19 mouse cellular contexts compared by ENCODE assay signal in genomic region chr13:37974731-37975130, GRCm38 (mm10). TPM values are rescaled to one million over a fixed set of nuclear protein-coding genes. Genes with fewer than 3 reads are reported as not detected.
A peak's percentile ranks its signal among the peaks of the same experiment; 100 is the strongest.
DNase-seq lines count a peak whose midpoint lies in the region; TF ChIP-seq lines count a peak whose summit lies in the region.
"Had no signal": no experiment of that assay in that cellular context is flagged by ENCODE, and none has a peak within 500 bp of the region (broad histone marks: within the 10 kb centered on the region; RNA-seq: fewer than 3 reads in every experiment).

No protein-coding gene starts in this region.

- H3K4me1 ChIP-seq in heart, embryonic 10.5 days, result peaks cover 3% of the 10 kb centered on the region; the same call in 1 of the 2 replicates
- no peaks in the 10 kb centered on the region for H3K4me1 ChIP-seq in heart, adult 2 months (ENCODE audit: control insufficient read depth, insufficient read depth, low read length)
- H3K4me1 ChIP-seq in MEL (ENCODE audit: control insufficient read depth in 1 of 2, insufficient read depth in 2 of 2, low read length in 2 of 2), result peaks cover 0 to 5% of the 10 kb centered on the region in 2 experiments; a peak in 2 of 4 replicates
- H3K4me1 ChIP-seq in lung, adult 2 months (ENCODE audit: control insufficient read depth, insufficient read depth, low read length), result peaks cover 4% of the 10 kb centered on the region; the same call in 1 of the 2 replicates
- H3K4me1 ChIP-seq: embryonic facial prominence, embryonic 13.5 days; embryonic facial prominence, embryonic 15.5 days; forebrain, embryonic 10.5 days; forebrain, embryonic 12.5 days had no signal

- intact Hi-C loops in heart, adult 2 months (cut with DNase I), result no loop called here

- DNase-seq in heart, embryonic 10.5 days (ENCODE audit: low spot score), result peak; percentile 51
- no peak for DNase-seq in heart, adult 2 months
- no peak for DNase-seq in MEL (ENCODE audit: low read depth, low spot score)
- no peak for DNase-seq in lung, adult 2 months
- no peak for DNase-seq in cerebellum, adult 9-10 months
- DNase-seq: adrenal gland, adult 2 months; adrenal gland, postnatal 10 days; adrenal gland, postnatal 25 days; cerebellum, adult 11 months; cerebellum, adult 18-20 months; cerebellum, adult 8-10 months; cerebellum, postnatal 25 days; embryo, embryonic 11 days had no signal

- no peak for TF ChIP-seq POLR2A in heart, adult 2 months (IDR thresholded peaks at IDR 0.05; ENCODE audit: insufficient read depth, low read depth, low read length)
- peak in 1 of 2 experiments; percentile 43; a peak in 2 of 4 replicates for TF ChIP-seq POLR2A in MEL (IDR thresholded peaks at IDR 0.05; ENCODE audit: control insufficient read depth in 1 of 2, insufficient read depth in 1 of 2, low read depth in 1 of 2, low read length in 2 of 2, poor library complexity in 1 of 2)
- TF ChIP-seq POLR2A in lung, adult 2 months (IDR thresholded peaks at IDR 0.05; ENCODE audit: borderline replicate concordance, extremely low read depth, low read depth, low read length), result no peak

- no peaks in the 10 kb centered on the region for H3K79me2 ChIP-seq in heart, adult 2 months (replicated peaks; ENCODE audit: control insufficient read depth, insufficient read depth, low read length)
- H3K79me2 ChIP-seq in MEL (ENCODE audit: control insufficient read depth, insufficient read depth, low read length, poor library complexity), result no peaks in the 10 kb centered on the region

- H3K27me3 ChIP-seq in heart, embryonic 10.5 days (ENCODE audit: insufficient read depth, poor library complexity, severe bottlenecking), result no peaks in the 10 kb centered on the region
- no peaks in the 10 kb centered on the region for H3K27me3 ChIP-seq in heart, adult 2 months (ENCODE audit: control insufficient read depth, insufficient read depth, low read length)
- H3K27me3 ChIP-seq in MEL (ENCODE audit: control insufficient read depth in 1 of 2, insufficient read depth in 2 of 2, low read length in 2 of 2), result no peaks in the 10 kb centered on the region
- H3K27me3 ChIP-seq: embryonic facial prominence, embryonic 13.5 days; embryonic facial prominence, embryonic 15.5 days; forebrain, embryonic 12.5 days had no signal

- TF ChIP-seq RAD21 in MEL (IDR thresholded peaks at IDR 0.05; ENCODE audit: low read depth, low read length), result no peak

- H3K9ac ChIP-seq in heart, adult 2 months (ENCODE audit: low read depth, low read length), result no peak overlapping the region
- no peak overlapping the region for H3K9ac ChIP-seq in MEL (ENCODE audit: control insufficient read depth, low read depth, low read length, poor library complexity, severe bottlenecking)
- H3K9ac ChIP-seq: embryonic facial prominence, embryonic 13.5 days; embryonic facial prominence, embryonic 15.5 days; forebrain, embryonic 12.5 days had no signal

- no peak overlapping the region for H3K27ac ChIP-seq in heart, embryonic 10.5 days
- H3K27ac ChIP-seq in heart, adult 2 months, result no peak overlapping the region
- no peak overlapping the region for H3K27ac ChIP-seq in MEL (ENCODE audit: control insufficient read depth, low read depth, low read length)
- H3K27ac ChIP-seq: embryonic facial prominence, embryonic 13.5 days; embryonic facial prominence, embryonic 15.5 days; forebrain, embryonic 10.5 days; forebrain, embryonic 12.5 days had no signal

- peaks cover 45% of the 10 kb centered on the region for H3K36me3 ChIP-seq in heart, embryonic 10.5 days
- no peaks in the 10 kb centered on the region; the same call in 1 of the 2 replicates for H3K36me3 ChIP-seq in heart, adult 2 months (ENCODE audit: control insufficient read depth, insufficient read depth, low read length)
- peaks cover 2 to 31% of the 10 kb centered on the region in 2 experiments; a peak in 3 of 4 replicates for H3K36me3 ChIP-seq in MEL (ENCODE audit: control insufficient read depth in 1 of 2, insufficient read depth in 2 of 2, low read length in 2 of 2)

- no peak overlapping the region for H3K4me3 ChIP-seq in heart, embryonic 10.5 days
- no peak overlapping the region for H3K4me3 ChIP-seq in heart, adult 2 months
- no peak overlapping the region for H3K4me3 ChIP-seq in MEL (ENCODE audit: control insufficient read depth in 1 of 2, insufficient read depth in 1 of 2, low read depth in 2 of 2, low read length in 2 of 2)
- H3K4me3 ChIP-seq in lung, adult 2 months (replicated peaks; ENCODE audit: extremely low read depth, low read depth, low read length), result no peak overlapping the region
- H3K4me3 ChIP-seq: embryonic facial prominence, embryonic 13.5 days; embryonic facial prominence, embryonic 15.5 days; erythroblast, embryonic 14.5 days; forebrain, embryonic 10.5 days; forebrain, embryonic 12.5 days had no signal

- no peak for TF ChIP-seq EP300 in heart, adult 2 months (IDR thresholded peaks at IDR 0.05; ENCODE audit: insufficient read depth, low read depth, low read length)
- no peak for TF ChIP-seq EP300 in MEL (IDR thresholded peaks at IDR 0.05; ENCODE audit: low read depth in 1 of 2, low read length in 2 of 2)

- WGBS in heart, embryonic 10.5 days, result 86% methylated on average over 5 of the region's 5 CpGs
- 89% methylated on average over 5 of the region's 5 CpGs for WGBS in heart, adult 2 months
- WGBS in lung, adult 2 months, result 75% methylated on average over 5 of the region's 5 CpGs

- no peak for TF ChIP-seq CTCF in heart, adult 2 months (IDR thresholded peaks at IDR 0.05)
- no peak for TF ChIP-seq CTCF in MEL (IDR thresholded peaks at IDR 0.05 in 2 of 3, conservative IDR thresholded peaks at IDR 0.05 in 1 of 3; ENCODE audit: control insufficient read depth in 1 of 3, insufficient read depth in 1 of 3, low read depth in 2 of 3, low read length in 3 of 3, poor library complexity in 1 of 3, severe bottlenecking in 1 of 3)
- TF ChIP-seq CTCF in lung, adult 2 months (IDR thresholded peaks at IDR 0.05; ENCODE audit: insufficient read depth, low read length), result no peak

- no peaks in the 10 kb centered on the region for H3K9me3 ChIP-seq in heart, embryonic 10.5 days
- no peaks in the 10 kb centered on the region for H3K9me3 ChIP-seq in MEL (replicated peaks; ENCODE audit: insufficient read depth, low read length)
- H3K9me3 ChIP-seq: embryonic facial prominence, embryonic 13.5 days; embryonic facial prominence, embryonic 15.5 days; forebrain, embryonic 10.5 days; forebrain, embryonic 12.5 days; G1E had no signal

TF ChIP-seq in MEL, 35 proteins besides CTCF, POLR2A, EP300 and RAD21:
- TF ChIP-seq MAX (IDR thresholded peaks at IDR 0.05; ENCODE audit: low read length) (no peak), TAL1 (IDR thresholded peaks at IDR 0.05; ENCODE audit: low read length) (no peak), POLR2AphosphoS2 (IDR thresholded peaks at IDR 0.05; ENCODE audit: low read length) (peak; percentile 63), ZMIZ1 (IDR thresholded peaks at IDR 0.05; ENCODE audit: low read depth, low read length) (0 out of 2 replicates have a peak, but pooled peaks have one; percentile 26), SIN3A (IDR thresholded peaks at IDR 0.05; ENCODE audit: low read length) (no peak), MEF2A (IDR thresholded peaks at IDR 0.05; ENCODE audit: extremely low read depth, insufficient replicate concordance, low read depth, low read length, poor library complexity, severe bottlenecking) (no peak), ZC3H11A (IDR thresholded peaks at IDR 0.05; ENCODE audit: low read depth, low read length) (no peak), ETS1 (IDR thresholded peaks at IDR 0.05; ENCODE audit: low read depth, low read length) (no peak), TCF12 (IDR thresholded peaks at IDR 0.05; ENCODE audit: low read depth, low read length) (no peak), GATA1 (IDR thresholded peaks at IDR 0.05; ENCODE audit: low read depth, low read length) (no peak), ZNF384 (IDR thresholded peaks at IDR 0.05; ENCODE audit: low read depth, low read length) (no peak), USF2 (IDR thresholded peaks at IDR 0.05; ENCODE audit: borderline replicate concordance in 1 of 2, insufficient read depth in 1 of 2, low read depth in 1 of 2, low read length in 2 of 2) (no peak), UBTF (IDR thresholded peaks at IDR 0.05; ENCODE audit: borderline replicate concordance, insufficient read depth, low read depth, low read length) (no peak), MAZ (IDR thresholded peaks at IDR 0.05; ENCODE audit: low read depth, low read length) (no peak), SMC3 (IDR thresholded peaks at IDR 0.05; ENCODE audit: low read depth, low read length) (no peak; the same call in 1 of the 2 replicates), MYC (IDR thresholded peaks at IDR 0.05; ENCODE audit: low read depth, low read length) (no peak), KAT2A (conservative IDR thresholded peaks at IDR 0.05; ENCODE audit: low read depth, low read length) (no peak)
TF ChIP-seq in MEL: peak in this region for 2.

RNA-seq across cellular contexts. Expression of gene Ssr1, which starts 19.3 kb away (rescaled TPM):
- polyA plus RNA-seq in heart, embryonic 10.5 days (2016; fragmentation: Nextera tagmentation; extraction: Ambion mirVana), result 114 TPM in 2 replicates
- 10 to 100 TPM; 41.7 to 44.9 TPM for total RNA-seq in heart, adult 2 months (2021)
- 10.0 and 17.2 TPM in 2 replicates for polyA plus RNA-seq in heart, adult 2 months (2012; rRNA removed)
- total RNA-seq in MEL (2012; rRNA removed), result 76.7 and 77.2 TPM in 2 replicates
- 100 to 1,000 TPM in 1 of 2 experiments, 10 to 100 TPM in 1; 30.9 to 104 TPM for polyA plus RNA-seq in MEL (2012; ENCODE audit: insufficient read depth in 1 of 2, insufficient read length in 2 of 2, low read depth in 1 of 2, low replicate concordance in 2 of 2, missing spikeins in 1 of 2)
- 7.7 and 13.8 TPM in 2 replicates for polyA plus RNA-seq in lung, adult 2 months (2012; rRNA removed)
